Mouse (Mus musculus) brain, embryonic 18.5 days (tissue): ENCODE measurements around the gene Nupl1.

Experiments
- DNase-seq: peaks from one replicate; pipeline ENCODE4 v3.0.0-alpha.2; 2012; ENCODE audit warnings: low read depth, low spot score

The Nupl1 gene

DNA sequence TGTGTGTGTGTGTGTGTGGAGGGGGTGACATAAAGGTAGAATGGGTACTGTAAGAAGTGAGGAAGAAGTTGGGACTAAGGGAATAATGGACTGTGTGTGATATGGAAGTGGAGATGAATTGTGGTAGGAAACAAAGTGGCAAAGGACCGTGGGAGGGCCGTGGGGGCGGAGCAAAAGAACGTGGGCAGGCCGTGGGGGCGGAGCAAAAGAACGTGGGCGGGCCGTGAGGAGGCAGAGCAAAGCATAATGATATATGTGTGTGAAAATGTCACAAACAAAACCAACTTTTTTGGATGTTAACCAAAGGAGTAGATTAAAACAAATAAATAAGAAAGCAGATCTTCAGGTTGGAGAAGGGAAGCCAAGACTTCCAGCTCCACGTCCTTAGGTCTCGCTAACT is 98.9 kb downstream of the Nupl1 start:
- no peak for DNase-seq

DNA sequence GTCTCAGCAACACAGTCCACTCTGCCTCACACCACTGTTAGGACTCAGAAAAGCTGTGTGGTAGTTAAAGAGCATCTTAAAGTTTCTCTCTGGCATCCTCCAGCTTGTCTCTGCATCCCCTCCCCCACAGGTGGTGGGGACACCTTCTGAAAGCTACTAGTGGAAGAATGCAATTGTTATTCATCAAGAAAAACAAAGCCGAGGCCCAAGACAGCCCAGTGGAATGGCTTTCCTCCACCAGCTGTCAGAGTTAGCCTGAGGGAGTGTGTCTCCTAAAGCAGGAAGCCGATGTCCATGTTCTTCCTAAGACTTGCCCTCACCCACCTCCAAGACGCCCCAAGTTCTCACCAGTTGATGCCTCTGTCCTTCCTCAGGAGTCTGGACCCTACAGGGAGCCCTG is 102.3 kb downstream of the Nupl1 start:
- DNase-seq, result no peak

DNA sequence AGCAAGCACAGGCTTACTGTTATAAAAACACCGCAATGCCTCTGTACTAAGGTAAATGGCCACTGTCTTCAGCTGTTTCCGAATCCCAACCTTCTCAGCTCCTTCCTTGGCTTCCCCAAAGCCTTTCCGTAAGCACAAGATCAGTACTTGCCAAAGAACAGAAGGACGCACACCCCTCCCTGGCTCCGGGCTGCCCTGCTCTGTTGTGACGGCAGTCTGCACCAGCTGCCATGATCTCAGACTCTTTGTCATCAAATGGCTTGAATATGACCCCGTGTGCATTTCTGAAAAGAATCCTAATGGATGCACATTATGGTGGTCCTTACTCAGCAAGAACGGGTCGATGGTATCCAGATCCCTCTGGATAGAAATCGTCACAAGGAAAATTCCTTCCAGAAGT is 108.0 kb downstream of the Nupl1 start:
- DNase-seq, result no peak

DNA sequence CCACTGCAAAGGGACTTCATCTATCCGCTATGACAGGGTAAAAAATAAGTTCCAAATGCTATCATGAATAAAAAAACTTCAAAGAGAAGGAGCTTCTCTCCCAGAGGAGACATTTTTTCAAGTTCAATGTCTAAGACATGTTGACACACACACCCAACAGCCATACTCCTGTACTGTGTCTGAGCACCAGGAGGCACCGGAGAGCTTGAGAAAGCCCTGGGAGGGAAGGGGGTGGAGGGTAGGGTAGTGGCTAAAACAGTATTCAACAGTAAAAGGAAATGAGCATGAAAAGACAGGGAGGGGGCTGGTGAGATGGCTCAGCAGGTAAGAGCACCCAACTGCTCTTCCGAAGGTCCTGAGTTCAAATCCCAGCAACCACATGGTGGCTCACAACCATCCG is 112.9 kb downstream of the Nupl1 start:
- DNase-seq, result no peak

DNA sequence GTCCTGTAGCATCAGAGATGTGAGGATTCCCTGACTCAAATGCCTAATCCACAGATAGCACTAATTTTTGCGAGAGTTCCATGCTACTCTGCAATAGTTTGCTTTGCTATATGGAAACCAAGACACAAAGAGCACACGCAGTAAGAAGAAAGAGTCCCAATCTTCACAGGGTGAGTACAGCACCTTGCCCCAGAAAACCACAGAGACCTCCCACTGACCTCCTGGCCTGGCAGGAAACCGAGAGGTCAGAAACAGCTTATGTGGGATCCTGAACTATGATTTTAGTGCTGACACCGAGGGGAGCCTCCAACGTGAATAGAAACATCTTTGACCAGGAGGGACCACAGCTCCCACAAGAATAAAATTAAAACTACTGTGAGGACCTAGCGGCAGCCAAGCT is 113.4 kb downstream of the Nupl1 start:
- no peak for DNase-seq

DNA sequence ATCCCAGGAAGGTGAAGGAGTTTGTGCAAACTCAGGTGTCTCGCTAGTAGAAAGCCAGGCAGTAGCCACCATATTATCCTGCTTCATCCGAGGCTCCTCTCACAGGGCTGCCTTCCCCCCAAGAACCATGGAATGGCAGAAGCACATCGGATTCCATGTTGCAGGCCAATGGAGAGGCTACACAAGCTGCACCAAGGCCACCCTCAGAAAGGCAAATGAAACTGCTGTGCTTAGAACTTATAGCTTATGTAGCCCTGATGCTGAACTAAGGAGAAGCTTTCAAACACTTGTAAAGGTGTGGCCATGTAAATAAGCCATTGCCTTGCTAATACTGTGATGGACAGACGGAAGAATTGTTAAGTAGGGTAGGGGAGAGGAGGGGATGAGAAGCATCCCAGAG is 115.4 kb downstream of the Nupl1 start:
- DNase-seq, result no peak

DNA sequence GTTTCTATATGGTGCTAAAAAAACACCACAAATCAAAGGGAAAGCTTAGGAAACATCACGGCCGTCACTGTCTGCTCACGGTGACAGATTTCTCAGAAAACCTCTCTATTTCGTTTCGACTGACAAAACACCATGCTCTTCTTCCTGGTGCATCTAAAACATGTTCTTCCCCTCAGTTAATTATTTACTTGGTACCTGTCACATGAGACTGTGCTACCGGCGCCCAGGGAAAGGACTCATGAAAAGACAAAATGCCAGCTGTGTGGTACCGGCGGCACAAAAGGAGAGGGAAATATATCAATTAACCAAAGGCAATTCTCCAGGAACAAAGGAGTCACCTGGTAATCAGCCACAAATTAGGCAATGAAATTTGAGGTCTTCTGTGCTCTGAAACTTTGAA is 116.5 kb downstream of the Nupl1 start:
- no peak for DNase-seq
